Mouse (Mus musculus) kidney, adult 2 months (tissue): ENCODE data around the gene Tmem168.

Experiments used
- CTCF ChIP-seq: fragments of 200-500 bp; conservative IDR thresholded peaks from 2 replicates; pipeline ENCODE4 v1.5.1; 2011; ENCODE audit warnings: low read depth, mild to moderate bottlenecking, control low read depth, low read length, moderate library complexity, mixed read lengths; ENCODE audit not compliant: insufficient read depth, insufficient read length
- POLR2A ChIP-seq: fragments of 200-500 bp; IDR thresholded peaks from one replicate; pipeline ENCODE4 v1.6.1; 2011; ENCODE audit warnings: low read depth, low read length, control low read depth

- TF ChIP-seq POLR2A = no peak
- no peak for TF ChIP-seq CTCF
Observed at GRCm38 (mm10) chr6:13613671-13614070, 5.8 kb upstream of the Tmem168 start.
